Mouse (Mus musculus) neural tube, embryonic 12.5 days (tissue): Measurements from ENCODE around the gene Schip1. TPM values are rescaled to one million over a fixed set of nuclear protein-coding genes. Genes with fewer than 3 reads are reported as not detected.

ENCODE experiments used
- ATAC-seq: fragments of 200-750 bp; cut with Nextera tagmentation; 2 replicates; pipeline ENCODE4 v1.8.0; 2017; ENCODE audit warnings: low read depth, mild to moderate bottlenecking, moderate TSS enrichment, moderate library complexity; ENCODE audit not compliant: low FRiP score
- H3K27ac ChIP-seq: fragments of 300-500 bp; sonication (generic); 2 replicates; pipeline ENCODE4 v1.5.1; 2016
- H3K27me3 ChIP-seq: fragments of 300-500 bp; sonication (generic); replicated peaks from 2 replicates; pipeline ENCODE4 v1.6.1; 2016; ENCODE audit warnings: mild to moderate bottlenecking
- H3K36me3 ChIP-seq: fragments of 300-500 bp; sonication (generic); 2 replicates; pipeline ENCODE4 v1.6.1; 2016; ENCODE audit warnings: mild to moderate bottlenecking
- H3K4me1 ChIP-seq: fragments of 300-500 bp; sonication (generic); 2 replicates; pipeline ENCODE4 v1.6.1; 2016
- H3K4me2 ChIP-seq: fragments of 300-500 bp; sonication (generic); replicated peaks from 2 replicates; pipeline ENCODE4 v1.6.1; 2016; ENCODE audit warnings: mild to moderate bottlenecking
- H3K4me3 ChIP-seq: fragments of 300-500 bp; sonication (generic); 2 replicates; pipeline ENCODE4 v1.5.1; 2016
- H3K9ac ChIP-seq: fragments of 300-500 bp; sonication (generic); 2 replicates; pipeline ENCODE4 v1.6.1; 2016; ENCODE audit warnings: mild to moderate bottlenecking
- H3K9me3 ChIP-seq: fragments of 300-500 bp; sonication (generic); 2 replicates; pipeline ENCODE4 v1.6.1; 2016; ENCODE audit warnings: mild to moderate bottlenecking
- WGBS: fragments of 180-500 bp; shearing (Covaris S2); methylation state at CpG from one replicate; pipeline ENCODE4 v1.1.7; 2016; 5-methylcytosine and 5-hydroxymethylcytosine counted together
- polyA plus RNA-seq: library from polyadenylated mRNA; unstranded; fragments of >200 nt; fragmentation: Nextera tagmentation; extraction: Ambion mirVana; gene quantifications from 2 replicates; pipeline ENCODE4 v1.2.1, GENCODE M21; 2016

The Schip1 gene
- polyA plus RNA-seq, 1 experiment from 2014 or later: 113 TPM

DNA sequence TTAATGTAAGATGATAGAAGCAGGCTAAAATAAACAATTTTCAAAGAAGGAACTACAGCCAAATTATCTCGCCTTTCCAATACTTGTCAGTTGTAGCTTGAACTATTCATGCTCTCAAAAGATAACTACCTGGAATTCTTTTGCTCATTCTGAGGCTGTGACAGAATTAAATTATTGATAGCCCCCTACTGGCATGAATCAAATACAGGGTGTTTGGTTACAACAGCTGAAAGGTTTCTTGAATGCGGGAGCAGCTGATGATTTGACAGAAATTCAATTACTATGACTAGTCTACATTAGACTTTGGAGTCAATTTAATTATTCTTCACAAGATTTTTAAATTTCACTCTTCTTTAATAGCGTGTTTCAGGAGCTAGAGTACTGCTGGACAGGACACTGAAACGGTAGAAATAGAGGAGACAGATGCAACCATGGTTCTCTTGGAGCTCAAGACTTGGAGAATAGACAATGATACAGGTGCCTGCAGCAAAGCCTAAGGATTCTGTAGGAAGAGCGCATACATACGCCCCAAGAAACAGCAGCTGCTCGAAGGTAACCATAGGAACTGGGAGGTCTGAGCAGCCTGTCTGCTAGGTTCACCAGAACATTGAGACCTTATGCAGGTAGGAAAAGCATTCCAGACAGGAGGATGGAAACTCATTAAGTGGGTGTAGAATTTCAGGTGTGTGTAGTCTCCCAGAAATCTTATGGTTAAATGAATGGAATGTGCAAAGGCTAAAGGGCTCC, 313.0 kb downstream of the Schip1 start:
- no peak overlapping the region for H3K9ac ChIP-seq
- no peak overlapping the region for H3K27ac ChIP-seq
- no peaks in the 10 kb centered on the region for H3K36me3 ChIP-seq
- 82% methylated on average over 7 of the region's 7 CpGs for WGBS
- H3K4me1 ChIP-seq: no peaks in the 10 kb centered on the region
- H3K9me3 ChIP-seq: no peaks in the 10 kb centered on the region
- no peak overlapping the region for H3K4me3 ChIP-seq
- H3K4me2 ChIP-seq: no peak overlapping the region
- ATAC-seq: no peak
- H3K27me3 ChIP-seq: no peaks in the 10 kb centered on the region

DNA sequence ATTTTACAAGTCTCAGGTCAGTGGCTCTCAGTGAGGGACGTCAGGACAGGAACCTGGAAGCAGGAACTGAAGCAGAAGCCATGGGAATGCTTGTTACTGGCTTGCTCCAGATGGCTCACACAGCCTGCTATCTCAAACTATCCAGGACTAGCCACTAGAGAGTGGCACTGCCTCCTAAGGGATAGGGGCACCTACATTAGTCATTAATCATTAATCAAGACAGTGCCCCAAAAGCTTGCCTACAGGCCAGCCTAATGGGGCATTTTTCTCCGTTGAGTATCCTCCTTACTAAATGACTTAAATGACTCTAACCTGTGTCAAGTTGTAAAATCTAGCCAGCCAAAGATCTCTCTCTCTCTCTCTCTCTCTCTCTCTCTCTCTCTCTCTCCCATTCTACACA, 314.2 kb downstream of the Schip1 start:
- H3K4me2 ChIP-seq: no peak overlapping the region
- H3K36me3 ChIP-seq: no peaks in the 10 kb centered on the region
- H3K27ac ChIP-seq: no peak overlapping the region
- no peaks in the 10 kb centered on the region for H3K27me3 ChIP-seq
- H3K9ac ChIP-seq: no peak overlapping the region
- ATAC-seq: no peak
- H3K4me1 ChIP-seq: no peaks in the 10 kb centered on the region
- H3K9me3 ChIP-seq: no peaks in the 10 kb centered on the region
- H3K4me3 ChIP-seq: no peak overlapping the region
- 52% methylated on average over 2 of the region's 2 CpGs for WGBS

DNA sequence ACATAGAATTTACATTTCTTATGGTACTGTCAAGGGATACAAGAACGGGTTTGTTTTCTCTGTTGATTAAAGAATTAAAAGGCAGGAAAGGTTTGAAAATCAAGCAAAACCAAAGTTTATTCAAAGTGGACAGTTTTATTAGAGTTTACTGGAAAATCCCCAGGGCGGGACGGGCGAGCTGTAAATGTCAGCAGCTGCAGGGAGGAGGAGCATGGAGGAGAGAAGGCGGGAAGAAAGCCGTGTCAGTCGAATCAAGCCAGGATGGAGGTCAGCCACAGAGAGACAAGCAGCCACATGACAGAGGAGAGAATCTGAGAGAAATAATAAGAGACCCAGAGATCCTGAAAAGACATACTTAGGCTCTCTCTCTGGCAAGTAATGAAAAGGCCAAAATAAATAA, 314.6 kb downstream of the Schip1 start:
- no peak for ATAC-seq
- Histone ChIP-seq H3K4me1 (no peaks in the 10 kb centered on the region), H3K27ac (no peak overlapping the region), H3K9ac (no peak overlapping the region), H3K36me3 (no peaks in the 10 kb centered on the region), H3K4me3 (no peak overlapping the region), H3K9me3 (no peaks in the 10 kb centered on the region), H3K27me3 (no peaks in the 10 kb centered on the region), H3K4me2 (no peak overlapping the region)
- WGBS: 29% methylated on average over 7 of the region's 7 CpGs

DNA sequence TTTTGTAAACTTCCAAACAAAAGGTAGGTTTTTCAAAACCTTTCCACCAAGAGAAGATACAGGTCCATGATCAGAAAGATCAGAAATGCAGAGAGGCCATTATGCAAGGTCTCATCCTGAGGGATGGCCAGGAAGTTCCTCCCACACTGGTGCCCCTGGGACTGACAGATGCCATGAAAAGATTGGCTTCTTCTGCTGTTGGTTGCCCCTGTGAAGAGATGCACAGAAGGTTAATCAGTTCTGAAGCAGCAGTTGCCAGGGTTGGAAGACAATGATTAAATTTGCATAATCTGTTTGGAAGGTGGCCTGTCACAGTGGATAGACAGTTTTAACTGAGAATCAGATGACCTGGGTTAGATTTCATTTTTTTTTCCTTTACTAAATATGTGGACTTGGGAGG, 319.1 kb downstream of the Schip1 start:
- Histone ChIP-seq H3K27ac (no peak overlapping the region), H3K36me3 (no peaks in the 10 kb centered on the region), H3K9me3 (no peaks in the 10 kb centered on the region), H3K4me2 (no peak overlapping the region), H3K9ac (no peak overlapping the region), H3K4me1 (no peaks in the 10 kb centered on the region), H3K4me3 (no peak overlapping the region), H3K27me3 (no peaks in the 10 kb centered on the region)
- ATAC-seq: no peak

DNA sequence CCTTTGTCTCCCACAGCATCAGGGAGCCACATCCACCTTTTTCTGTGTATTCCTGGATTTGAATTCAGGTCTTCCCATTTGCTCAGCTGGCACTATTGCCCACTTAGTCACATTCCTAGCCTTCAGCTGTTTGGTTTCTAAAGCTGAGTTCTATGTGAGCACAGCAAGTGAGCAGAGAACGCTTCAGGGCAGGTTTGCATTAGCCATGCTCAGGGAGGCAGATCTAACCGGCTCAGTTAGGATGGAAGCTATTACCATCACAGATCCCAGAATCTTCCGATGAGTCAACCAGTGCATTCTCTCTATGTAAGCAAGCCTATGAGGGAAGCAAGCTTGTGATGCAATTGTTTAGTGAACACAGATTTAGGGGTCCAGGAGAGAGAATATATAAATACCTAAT, 320.9 kb downstream of the Schip1 start:
- WGBS: 78% methylated on average over 3 of the region's 3 CpGs

DNA sequence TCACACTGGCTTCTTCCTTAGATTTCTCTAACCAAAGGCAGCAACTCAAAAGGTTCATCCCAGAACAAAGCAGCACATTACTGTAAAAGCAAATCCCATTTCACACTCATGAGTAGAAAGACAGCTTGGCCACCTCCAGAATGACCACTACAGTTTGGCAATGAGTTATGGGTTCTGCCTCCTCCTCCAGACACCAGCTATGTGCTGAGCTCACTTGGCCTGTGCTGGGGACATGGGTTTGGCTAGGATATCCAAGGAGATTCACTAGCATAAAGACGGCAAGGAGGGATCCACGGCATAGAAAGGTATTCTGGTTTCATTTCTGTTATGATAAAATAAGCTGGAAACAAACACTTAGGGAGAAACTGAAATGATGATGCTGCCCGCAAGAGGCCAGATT, 323.4 kb downstream of the Schip1 start:
- no peaks in the 10 kb centered on the region for H3K36me3 ChIP-seq
- no peaks in the 10 kb centered on the region for H3K27me3 ChIP-seq
- no peak overlapping the region for H3K9ac ChIP-seq
- no peak for ATAC-seq
- no peaks in the 10 kb centered on the region for H3K9me3 ChIP-seq
- H3K4me3 ChIP-seq: no peak overlapping the region
- 88% methylated on average over 3 of the region's 3 CpGs for WGBS
- no peaks in the 10 kb centered on the region for H3K4me1 ChIP-seq
- no peak overlapping the region for H3K4me2 ChIP-seq
- no peak overlapping the region for H3K27ac ChIP-seq

More for the DNA sequence above, 320.9 kb downstream of the Schip1 start:
- Histone ChIP-seq H3K4me3 (no peak overlapping the region), H3K4me2 (no peak overlapping the region), H3K4me1 (no peaks in the 10 kb centered on the region), H3K9ac (no peak overlapping the region), H3K27ac (no peak overlapping the region), H3K36me3 (no peaks in the 10 kb centered on the region), H3K9me3 (no peaks in the 10 kb centered on the region), H3K27me3 (no peaks in the 10 kb centered on the region)
- ATAC-seq: no peak

DNA sequence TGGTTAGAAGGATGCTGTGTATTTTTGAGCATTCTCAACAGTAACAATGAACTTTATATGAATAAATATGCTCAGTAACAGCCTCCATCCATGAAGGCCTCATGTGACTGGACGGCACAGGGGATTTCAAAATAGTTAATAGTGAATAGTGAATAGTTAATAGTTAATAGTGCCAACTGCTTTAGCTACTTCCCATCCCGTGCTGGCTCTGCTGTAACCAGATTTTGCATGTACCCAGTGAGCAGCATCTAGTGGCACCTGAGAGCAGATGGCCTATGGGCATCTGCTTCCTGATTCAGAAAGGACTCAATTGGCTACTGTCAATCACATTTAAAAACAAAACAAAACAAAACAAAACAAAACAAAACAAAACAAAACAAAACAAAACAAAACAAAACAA, 329.0 kb downstream of the Schip1 start:
- no peaks in the 10 kb centered on the region for H3K9me3 ChIP-seq
- H3K4me3 ChIP-seq: no peak overlapping the region
- H3K27ac ChIP-seq: no peak overlapping the region
- no peak for ATAC-seq
- no peaks in the 10 kb centered on the region for H3K4me1 ChIP-seq
- H3K4me2 ChIP-seq: no peak overlapping the region
- 84% methylated on average over 2 of the region's 2 CpGs for WGBS
- H3K9ac ChIP-seq: no peak overlapping the region
- no peaks in the 10 kb centered on the region for H3K27me3 ChIP-seq
- H3K36me3 ChIP-seq: no peaks in the 10 kb centered on the region

DNA sequence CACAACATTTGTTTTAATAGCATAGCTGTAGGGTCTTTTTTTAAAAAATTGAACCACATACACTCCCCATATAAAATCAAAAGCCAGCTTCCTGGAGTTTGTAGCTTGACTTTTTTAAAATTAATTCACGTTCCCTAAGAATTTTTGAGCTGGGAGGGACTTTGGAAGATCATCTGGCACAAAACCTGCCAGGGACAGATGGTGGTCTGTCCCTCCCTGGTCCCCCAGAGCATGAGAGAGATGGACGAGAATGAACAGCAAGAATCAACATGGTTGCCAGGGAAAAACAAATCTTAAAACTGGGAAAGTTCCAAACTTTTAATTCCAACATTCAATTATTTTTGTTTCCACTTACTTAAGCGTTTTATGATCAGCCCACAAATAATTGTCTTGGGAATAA, 334.1 kb downstream of the Schip1 start:
- Histone ChIP-seq H3K27ac (no peak overlapping the region), H3K4me3 (no peak overlapping the region), H3K4me1 (peaks cover 3% of the 10 kb centered on the region; the same call in 1 of the 2 replicates), H3K27me3 (no peaks in the 10 kb centered on the region), H3K9ac (no peak overlapping the region), H3K4me2 (no peak overlapping the region), H3K36me3 (no peaks in the 10 kb centered on the region), H3K9me3 (no peaks in the 10 kb centered on the region)
- 85% methylated on average over 3 of the region's 3 CpGs for WGBS
- ATAC-seq: no peak

DNA sequence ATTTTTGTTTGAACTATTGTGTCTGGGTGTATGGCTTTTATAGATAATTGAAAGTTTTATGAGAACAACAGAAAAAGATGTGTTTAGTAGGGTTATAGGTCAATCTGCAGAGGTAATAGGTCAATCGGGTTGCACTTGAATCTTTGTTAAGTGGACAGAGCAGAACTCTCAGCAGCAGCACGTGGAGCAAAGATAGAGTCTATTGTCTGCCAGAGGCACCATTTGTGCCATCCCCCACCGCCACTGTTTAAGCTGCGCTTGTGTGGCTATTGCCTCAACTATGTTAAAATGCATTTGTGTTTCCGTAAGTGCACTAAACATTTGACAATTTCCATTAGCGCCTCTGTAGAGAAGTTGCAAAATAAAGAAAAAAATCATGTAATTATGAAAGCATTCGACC, 335.5 kb downstream of the Schip1 start:
- Histone ChIP-seq H3K4me2 (no peak overlapping the region), H3K4me1 (peaks cover 6% of the 10 kb centered on the region; the same call in 1 of the 2 replicates), H3K4me3 (no peak overlapping the region), H3K36me3 (no peaks in the 10 kb centered on the region), H3K27ac (no peak overlapping the region), H3K9me3 (no peaks in the 10 kb centered on the region), H3K27me3 (no peaks in the 10 kb centered on the region), H3K9ac (no peak overlapping the region)
- WGBS: 45% methylated on average over 7 of the region's 7 CpGs
- no peak for ATAC-seq

DNA sequence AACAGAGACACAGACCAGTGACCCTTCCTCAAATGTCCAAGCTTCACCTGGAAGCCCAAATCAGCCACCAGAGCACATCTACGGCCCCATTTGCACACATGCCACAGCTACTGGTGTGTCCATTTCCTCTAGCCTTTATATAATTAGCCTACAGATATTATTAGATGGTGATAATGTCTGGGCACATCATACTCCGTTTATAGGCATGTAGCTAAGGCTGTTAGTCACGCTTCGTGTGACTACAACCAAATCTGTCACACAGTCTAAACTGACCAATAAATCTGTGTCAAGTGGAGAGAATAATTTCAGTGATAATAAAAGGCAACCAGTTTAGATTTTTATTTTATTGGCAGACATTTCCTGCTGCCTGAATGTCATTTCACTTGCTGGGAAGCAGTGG, 338.7 kb downstream of the Schip1 start:
- no peaks in the 10 kb centered on the region for H3K9me3 ChIP-seq
- no peak overlapping the region for H3K4me3 ChIP-seq
- no peak overlapping the region for H3K27ac ChIP-seq
- H3K27me3 ChIP-seq: no peaks in the 10 kb centered on the region
- peaks cover 6% of the 10 kb centered on the region; the same call in 1 of the 2 replicates for H3K4me1 ChIP-seq
- ATAC-seq: peak; percentile 52; the same call in 1 of the 2 replicates
- no peaks in the 10 kb centered on the region for H3K36me3 ChIP-seq
- 58% methylated on average over 4 of the region's 4 CpGs for WGBS
- no peak overlapping the region for H3K4me2 ChIP-seq
- H3K9ac ChIP-seq: no peak overlapping the region

DNA sequence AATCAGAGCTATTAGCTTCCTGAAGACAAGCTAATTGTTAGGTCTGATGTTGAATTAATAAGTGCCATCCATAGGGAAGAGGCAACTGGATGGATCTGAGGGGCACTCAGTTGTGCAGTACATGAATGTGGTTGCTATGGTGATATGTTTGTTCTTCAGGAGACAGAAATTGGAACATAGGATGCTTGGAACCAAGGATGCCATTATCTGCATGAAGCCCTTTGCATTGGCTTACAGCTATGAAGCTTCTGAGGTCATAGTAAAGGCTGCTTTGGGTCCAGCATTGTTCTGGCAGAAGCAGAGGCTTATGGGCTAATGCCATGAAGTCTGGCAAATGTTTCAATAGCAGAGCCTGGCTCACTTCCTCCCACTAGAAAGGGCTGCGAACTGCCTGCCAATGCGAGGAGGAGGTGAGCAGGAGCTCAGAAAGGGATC, 339.2 kb downstream of the Schip1 start:
- H3K9ac ChIP-seq: no peak overlapping the region
- WGBS: 81% methylated on average over 2 of the region's 2 CpGs
- no peak overlapping the region for H3K27ac ChIP-seq
- H3K27me3 ChIP-seq: no peaks in the 10 kb centered on the region
- 0 out of 2 replicates have a peak, but pooled peaks have one; percentile 31 for ATAC-seq
- H3K4me2 ChIP-seq: no peak overlapping the region
- no peaks in the 10 kb centered on the region for H3K9me3 ChIP-seq
- no peaks in the 10 kb centered on the region for H3K36me3 ChIP-seq
- peaks cover 6% of the 10 kb centered on the region; the same call in 1 of the 2 replicates for H3K4me1 ChIP-seq
- H3K4me3 ChIP-seq: no peak overlapping the region

DNA sequence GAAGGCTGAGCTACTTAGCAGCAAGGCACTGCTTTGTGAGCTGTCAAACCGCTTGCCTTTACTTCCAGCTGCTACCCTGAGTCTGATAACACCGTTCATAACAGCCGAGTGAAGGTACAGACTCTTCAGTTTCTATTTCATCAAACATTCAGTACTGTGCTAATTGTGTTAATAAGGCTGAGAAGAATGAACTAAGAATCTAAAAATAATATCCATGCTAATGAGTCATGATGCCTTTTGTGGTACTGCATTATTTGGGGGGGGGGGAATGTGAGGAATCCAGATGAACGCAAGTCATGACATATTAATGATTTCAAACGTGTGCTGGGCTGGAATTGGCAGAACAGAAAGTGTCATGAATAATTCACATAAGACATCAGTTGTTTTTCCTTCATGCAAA, 341.1 kb downstream of the Schip1 start:
- Histone ChIP-seq H3K36me3 (no peaks in the 10 kb centered on the region), H3K9me3 (no peaks in the 10 kb centered on the region), H3K27ac (no peak overlapping the region), H3K9ac (no peak overlapping the region), H3K27me3 (no peaks in the 10 kb centered on the region), H3K4me2 (no peak overlapping the region), H3K4me3 (no peak overlapping the region), H3K4me1 (peaks cover 6% of the 10 kb centered on the region; the same call in 1 of the 2 replicates)
- WGBS: 66% methylated on average over 5 of the region's 5 CpGs
- no peak for ATAC-seq

DNA sequence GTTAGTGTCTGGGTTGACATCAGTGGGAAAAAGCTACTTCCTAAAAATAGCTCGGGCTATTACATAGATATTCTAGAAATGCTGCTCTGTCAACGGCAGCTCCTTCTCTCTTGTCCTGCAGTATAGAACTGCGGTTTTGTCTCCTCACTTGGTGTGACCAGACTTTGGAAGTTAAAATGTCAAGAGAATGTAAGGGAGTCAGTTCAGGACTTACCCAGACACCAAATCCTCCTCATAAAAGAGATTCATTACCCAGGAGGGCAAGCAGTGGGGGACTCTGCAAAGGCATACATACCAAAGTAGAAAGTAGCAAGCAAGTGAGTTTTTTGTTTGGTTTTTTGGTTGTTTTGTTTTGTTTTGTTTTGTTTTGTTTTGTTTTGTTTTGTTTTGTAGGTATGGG, 347.7 kb downstream of the Schip1 start:
- no peak overlapping the region for H3K4me2 ChIP-seq
- no peaks in the 10 kb centered on the region for H3K27me3 ChIP-seq
- H3K9me3 ChIP-seq: no peaks in the 10 kb centered on the region
- no peak overlapping the region for H3K27ac ChIP-seq
- no peak overlapping the region for H3K4me3 ChIP-seq
- no peak for ATAC-seq
- 85% methylated on average over 3 of the region's 3 CpGs for WGBS
- no peak overlapping the region for H3K9ac ChIP-seq
- no peaks in the 10 kb centered on the region for H3K4me1 ChIP-seq
- H3K36me3 ChIP-seq: no peaks in the 10 kb centered on the region
